Mouse (Mus musculus): ENCODE measurements at regions not wholly inside any gene's neighbourhood (a gene's known extent, or its start where the extent isn't known, plus 50 kb on each side); places are given as distances from the start of the nearest gene placed in this dataset.

GRCm38 (mm10) chr13:55893154-55894018 lies 57.4 kb upstream of the Pitx1 start:
- ATAC-seq (ENCODE audit: insufficient read depth, low FRiP score, low TSS enrichment) (no peak), DNase-seq (ENCODE audit: low spot score) (no peak)
- Histone ChIP-seq H3K4me3 (ENCODE audit: low read depth, low read length) (no peak overlapping the region), H3K27me3 (ENCODE audit: control insufficient read depth, insufficient read depth, low read length) (no peaks in the 10 kb centered on the region), H3K27ac (ENCODE audit: low read depth, low read length) (no peak overlapping the region), H3K9me3 (ENCODE audit: control insufficient read depth, low read length) (no peaks in the 10 kb centered on the region), H3K4me1 (ENCODE audit: control insufficient read depth, insufficient read depth, low read length) (no peaks in the 10 kb centered on the region), H3K36me3 (ENCODE audit: control insufficient read depth, insufficient read depth, low read length) (no peaks in the 10 kb centered on the region), H3K9ac (ENCODE audit: low read length) (no peak overlapping the region), H3K4me2 (ENCODE audit: low read depth) (no peak overlapping the region)
- WGBS, result 70% methylated on average over 25 of the region's 25 CpGs

- Histone ChIP-seq H3K36me3 (ENCODE audit: control insufficient read depth, insufficient read depth, low read length) (no peaks in the 10 kb centered on the region), H3K9ac (ENCODE audit: low read length) (no peak overlapping the region), H3K9me3 (ENCODE audit: control insufficient read depth, low read length) (no peaks in the 10 kb centered on the region), H3K27ac (ENCODE audit: low read depth, low read length) (no peak overlapping the region), H3K27me3 (ENCODE audit: control insufficient read depth, insufficient read depth, low read length) (no peaks in the 10 kb centered on the region), H3K4me2 (ENCODE audit: low read depth) (no peak overlapping the region), H3K4me3 (ENCODE audit: low read depth, low read length) (no peak overlapping the region), H3K4me1 (ENCODE audit: control insufficient read depth, insufficient read depth, low read length) (no peaks in the 10 kb centered on the region)
- 88% methylated on average over 3 of the region's 3 CpGs for WGBS
- no peak for DNase-seq (ENCODE audit: low spot score)
- ATAC-seq (ENCODE audit: insufficient read depth, low FRiP score, low TSS enrichment), result no peak
Measured at GRCm38 (mm10) chr13:55892250-55892649, 56.3 kb upstream of the Pitx1 start.

- H3K36me3 ChIP-seq (ENCODE audit: control insufficient read depth, insufficient read depth, low read length), result no peaks in the 10 kb centered on the region
- DNase-seq (ENCODE audit: low spot score), result no peak
- no peak overlapping the region for H3K27ac ChIP-seq (ENCODE audit: low read depth, low read length)
- no peak for ATAC-seq (ENCODE audit: insufficient read depth, low FRiP score, low TSS enrichment)
- H3K27me3 ChIP-seq (ENCODE audit: control insufficient read depth, insufficient read depth, low read length), result no peaks in the 10 kb centered on the region
- H3K9me3 ChIP-seq (ENCODE audit: control insufficient read depth, low read length), result no peaks in the 10 kb centered on the region
- 93% methylated on average over 13 of the region's 13 CpGs for WGBS
- no peaks in the 10 kb centered on the region for H3K4me1 ChIP-seq (ENCODE audit: control insufficient read depth, insufficient read depth, low read length)
- no peak overlapping the region for H3K4me3 ChIP-seq (ENCODE audit: low read depth, low read length)
- H3K9ac ChIP-seq (ENCODE audit: low read length), result no peak overlapping the region
- H3K4me2 ChIP-seq (ENCODE audit: low read depth), result no peak overlapping the region
Measured at GRCm38 (mm10) chr13:55887099-55887736, 51.2 kb upstream of the Pitx1 start.
